Mouse (Mus musculus) mammary gland, adult 2 months (tissue): ENCODE data around the gene Ms4a2. TPM values are rescaled to one million over a fixed set of nuclear protein-coding genes. Genes with fewer than 3 reads are reported as not detected.

Experiments
- polyA plus RNA-seq: library from polyadenylated mRNA; depleted of rRNA; stranded (reverse); fragments of >200 nt; gene quantifications from 2 replicates; pipeline ENCODE4 v1.2.3, GENCODE M21; 2012; ENCODE audit warnings: low replicate concordance; rRNA removed

The Ms4a2 gene
- 0.13 and 0.46 TPM in 2 replicates for polyA plus RNA-seq

DNA sequence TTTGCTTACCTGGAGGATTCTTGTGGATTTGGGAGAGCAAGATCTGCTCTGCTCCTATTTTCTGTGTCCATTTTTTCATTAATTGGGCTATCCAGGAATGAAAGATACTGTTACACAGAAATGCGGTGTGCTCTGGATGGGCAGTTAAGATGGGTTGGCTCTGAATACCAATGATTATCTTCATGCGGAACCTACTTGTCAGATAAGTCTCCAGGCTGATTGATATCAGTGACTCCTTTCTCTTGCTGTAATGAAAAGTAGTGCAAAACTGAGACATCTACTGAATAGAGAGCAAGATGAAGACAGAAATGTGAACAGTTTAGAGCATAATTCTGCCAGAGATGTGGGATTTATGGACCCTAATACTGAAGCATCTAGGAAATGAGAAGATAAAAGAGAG is at the start of gene Ms4a2:
TSS of gene Ms4a2 (minus strand) at position 169 of the 400 bp plus-strand sequence.

DNA sequence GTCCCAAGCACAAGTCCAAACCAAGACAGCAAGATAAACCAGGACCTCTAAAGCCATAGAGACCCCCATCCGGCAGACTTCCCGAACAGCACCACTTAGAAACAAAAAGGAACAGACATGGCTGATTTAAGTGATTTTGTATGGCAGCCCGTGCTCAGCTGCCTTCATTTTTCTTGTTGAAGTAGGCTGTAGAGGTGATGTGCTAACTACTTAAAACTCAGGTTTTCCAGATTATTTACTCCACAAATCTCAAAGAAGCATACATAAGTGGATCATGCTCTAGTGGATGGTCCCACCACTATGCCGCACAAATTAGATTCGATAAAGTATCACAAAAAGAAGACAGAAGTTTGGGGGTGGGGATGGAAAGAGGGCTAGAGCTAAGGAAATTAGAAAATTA is 36.9 kb upstream of the Ms4a2 start, which contains the start of gene Oosp2:
TSS of gene Oosp2 (minus strand) at position 101 of the 400 bp plus-strand sequence.

DNA sequence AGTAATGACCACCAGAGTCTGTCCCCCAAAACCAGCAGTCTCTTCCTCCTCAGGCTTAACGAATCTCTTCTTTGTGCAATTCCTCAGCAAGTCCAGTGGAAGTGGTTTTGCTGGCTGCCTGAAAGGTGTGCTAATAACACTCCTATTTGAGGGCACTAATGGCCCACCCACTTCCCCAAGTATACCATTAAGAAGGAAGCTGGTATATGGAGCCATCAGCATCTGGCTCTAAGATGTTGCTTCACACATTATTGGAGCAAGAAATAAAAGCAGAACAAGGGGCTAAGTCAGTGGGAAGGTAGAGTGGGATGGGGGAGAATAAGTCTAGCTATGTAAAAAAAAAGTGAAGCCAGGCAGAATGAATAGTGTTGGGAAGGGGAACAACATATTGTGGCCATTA is 17.2 kb upstream of the Ms4a2 start, which contains the start of gene Ms4a3:
TSS of gene Ms4a3 (minus strand) at position 120 of the 400 bp plus-strand sequence.

DNA sequence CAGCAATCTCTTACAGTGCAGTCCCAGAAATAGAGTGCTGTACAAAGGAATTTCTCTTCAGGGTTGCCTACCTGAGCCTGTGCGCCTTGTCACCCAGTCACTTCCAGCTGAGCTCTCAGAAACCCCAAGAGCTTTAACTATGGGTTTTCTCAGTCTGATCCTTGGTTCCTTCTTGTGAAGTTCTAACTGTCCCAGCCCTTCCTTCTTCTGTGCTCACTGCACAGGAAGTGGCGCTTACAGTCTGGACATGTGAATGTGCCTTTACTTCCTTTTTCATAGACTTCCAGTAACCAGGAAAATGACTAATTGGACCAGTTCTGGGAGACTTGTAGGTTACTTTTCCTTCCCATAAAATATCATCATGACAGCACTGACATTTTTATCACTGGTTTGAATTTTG is 18.9 kb downstream of the Ms4a2 start, which contains the start of gene Ms4a6d:
TSS of gene Ms4a6d (minus strand) at position 247 of the 400 bp plus-strand sequence.

Other genes with a start within 250 kb of the Ms4a2 start
- 0.97 and 2.4 TPM in 2 replicates for gene Ms4a4a, start 248.2 kb downstream of the Ms4a2 start, polyA plus RNA-seq
- gene Ms4a4c, start 218.9 kb downstream of the Ms4a2 start, polyA plus RNA-seq: 4.0 and 6.8 TPM in 2 replicates
- 46.1 and 93.0 TPM in 2 replicates for gene Ms4a4b, start 180.2 kb downstream of the Ms4a2 start, polyA plus RNA-seq
- gene Ms4a6c, start 154.4 kb downstream of the Ms4a2 start, polyA plus RNA-seq: 6.0 and 14.4 TPM in 2 replicates
- 13.1 and 23.7 TPM in 2 replicates for gene Gm8369, start 137.8 kb downstream of the Ms4a2 start, polyA plus RNA-seq
- gene Ms4a6b, start 107.2 kb downstream of the Ms4a2 start, polyA plus RNA-seq: 22.9 and 41.2 TPM in 2 replicates
- 23.9 and 37.1 TPM in 2 replicates for gene Ms4a4d, start 86.9 kb downstream of the Ms4a2 start, polyA plus RNA-seq
- gene Ms4a6d, start 18.9 kb downstream of the Ms4a2 start, polyA plus RNA-seq: 5.1 and 17.1 TPM in 2 replicates
- gene Ms4a3, start 17.1 kb upstream of the Ms4a2 start, polyA plus RNA-seq: not detected in 2 replicates
- not detected in 2 replicates for gene Oosp2, start 36.8 kb upstream of the Ms4a2 start, polyA plus RNA-seq
- gene Oosp1, start 67.4 kb upstream of the Ms4a2 start, polyA plus RNA-seq: not detected in 2 replicates
- gene Oosp3, start 73.3 kb upstream of the Ms4a2 start, polyA plus RNA-seq: not detected in 2 replicates
- not detected in 2 replicates for gene Gif, start 123.8 kb upstream of the Ms4a2 start, polyA plus RNA-seq
- gene Mrpl16, start 146.7 kb upstream of the Ms4a2 start, polyA plus RNA-seq: 7.6 and 15.1 TPM in 2 replicates
- gene Stx3, start 195.7 kb upstream of the Ms4a2 start, polyA plus RNA-seq: 4.6 and 6.8 TPM in 2 replicates
- gene Olfr1417, start 215.5 kb upstream of the Ms4a2 start, polyA plus RNA-seq: not detected in 2 replicates
- not detected in 2 replicates for gene Olfr1418, start 237.3 kb upstream of the Ms4a2 start, polyA plus RNA-seq